Mouse (Mus musculus) spleen, adult 2 months (tissue): ENCODE measurements at regions not wholly inside any gene's neighbourhood (a gene's known extent, or its start where the extent isn't known, plus 50 kb on each side); places are given as distances from the start of the nearest gene placed in this dataset.

Source experiments
- DNase-seq, 2 experiments: peaks; one replicate each; pipeline versions ENCODE4 v3.0.0 to v3.0.0-alpha.2; 2012 to 2021; ENCODE audit warnings: low spot score in 2 of 2, low read depth in 1 of 2
- H3K27ac ChIP-seq: fragments of 200-500 bp; 2 replicates; pipeline ENCODE4 v1.5.1; 2012; ENCODE audit warnings: low read length, inconsistent platforms; ENCODE audit not compliant: insufficient read depth
- H3K27me3 ChIP-seq: fragments of 200-500 bp; 2 replicates; pipeline ENCODE4 v1.6.1; 2012; ENCODE audit warnings: mild to moderate bottlenecking, moderate library complexity, low read length, inconsistent platforms; ENCODE audit not compliant: control insufficient read depth, insufficient read depth
- H3K36me3 ChIP-seq: fragments of 200-500 bp; 2 replicates; pipeline ENCODE4 v1.6.1; 2012; ENCODE audit warnings: mild to moderate bottlenecking, low read length, inconsistent platforms; ENCODE audit not compliant: control insufficient read depth, insufficient read depth
- H3K4me1 ChIP-seq: fragments of 200-500 bp; 2 replicates; pipeline ENCODE4 v1.6.1; 2011; ENCODE audit warnings: inconsistent platforms; ENCODE audit not compliant: control insufficient read depth, insufficient read depth, insufficient read length
- H3K4me3 ChIP-seq: fragments of 200-500 bp; 2 replicates; pipeline ENCODE4 v1.5.1; 2011; ENCODE audit warnings: mild to moderate bottlenecking, inconsistent platforms; ENCODE audit not compliant: insufficient read depth, insufficient read length; ENCODE audit errors: extremely low read depth
- CTCF ChIP-seq: fragments of 200-500 bp; IDR thresholded peaks from 2 replicates; pipeline ENCODE4 v1.5.1; 2011; ENCODE audit warnings: mild to moderate bottlenecking, inconsistent platforms; ENCODE audit not compliant: insufficient read depth, insufficient read length, insufficient replicate concordance; ENCODE audit errors: extremely low read depth
- POLR2A ChIP-seq: fragments of 200-500 bp; IDR thresholded peaks from 2 replicates; pipeline ENCODE4 v1.6.1; 2011; ENCODE audit warnings: low read depth, low read length, inconsistent platforms
- WGBS: fragments of 180-500 bp; shearing (Covaris S2); methylation state at CpG from one replicate; pipeline ENCODE4 v1.1.7; 2018; 5-methylcytosine and 5-hydroxymethylcytosine counted together

DNA sequence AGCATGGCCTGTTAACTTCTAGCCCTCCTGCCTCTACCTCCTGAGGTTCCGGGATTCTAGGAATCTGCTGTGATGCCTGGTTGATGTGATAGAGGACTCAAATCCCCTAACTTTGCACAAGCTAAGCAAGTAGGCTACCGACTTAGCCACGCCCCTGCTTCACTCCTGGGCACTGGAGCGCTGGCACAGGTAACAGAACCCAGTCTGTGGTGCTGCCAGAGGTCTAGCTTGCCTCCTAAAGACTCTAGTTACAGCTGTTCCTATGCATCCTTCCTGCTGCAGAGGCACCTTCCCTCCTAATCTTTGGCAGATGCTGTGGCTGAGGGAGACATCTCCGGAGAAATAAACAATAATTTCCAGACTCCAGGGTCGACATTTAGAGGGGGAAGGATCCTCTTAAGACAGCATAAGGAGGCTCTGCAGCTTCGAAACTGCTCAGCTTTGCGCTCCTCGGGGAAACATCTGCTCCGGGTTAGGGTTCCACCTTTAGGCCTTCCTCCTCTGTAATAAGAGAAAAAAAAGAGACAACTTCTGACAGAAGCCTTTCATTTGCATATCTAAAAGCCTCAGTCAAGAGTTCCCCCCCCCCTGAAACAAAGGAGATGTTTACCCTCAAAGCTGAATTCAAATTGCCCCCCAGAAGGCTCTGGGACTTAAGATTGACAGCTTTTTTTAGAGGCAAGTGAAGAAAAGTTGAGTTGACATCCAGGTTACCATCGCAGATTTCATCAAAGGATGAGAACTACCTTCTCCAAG is 155.4 kb upstream of the Plekha5 start:
- H3K36me3 ChIP-seq, result no peaks in the 10 kb centered on the region
- DNase-seq, result no peak
- 61% methylated on average over 11 of the region's 11 CpGs for WGBS
- no peaks in the 10 kb centered on the region for H3K27me3 ChIP-seq
- H3K4me3 ChIP-seq, result no peak overlapping the region
- H3K27ac ChIP-seq, result no peak overlapping the region
- TF ChIP-seq CTCF, result no peak
- no peaks in the 10 kb centered on the region for H3K4me1 ChIP-seq

GRCm38 (mm10) chr6:140263920-140264319 is 159.9 kb upstream of the Plekha5 start:
- H3K36me3 ChIP-seq, result no peaks in the 10 kb centered on the region
- no peak for DNase-seq
- WGBS, result 68% methylated on average over 1 of the region's 1 CpGs
- H3K4me1 ChIP-seq, result no peaks in the 10 kb centered on the region
- no peak for TF ChIP-seq POLR2A
- no peak for TF ChIP-seq CTCF
- H3K4me3 ChIP-seq, result no peak overlapping the region
- H3K27me3 ChIP-seq, result no peaks in the 10 kb centered on the region
- no peak overlapping the region for H3K27ac ChIP-seq

DNA sequence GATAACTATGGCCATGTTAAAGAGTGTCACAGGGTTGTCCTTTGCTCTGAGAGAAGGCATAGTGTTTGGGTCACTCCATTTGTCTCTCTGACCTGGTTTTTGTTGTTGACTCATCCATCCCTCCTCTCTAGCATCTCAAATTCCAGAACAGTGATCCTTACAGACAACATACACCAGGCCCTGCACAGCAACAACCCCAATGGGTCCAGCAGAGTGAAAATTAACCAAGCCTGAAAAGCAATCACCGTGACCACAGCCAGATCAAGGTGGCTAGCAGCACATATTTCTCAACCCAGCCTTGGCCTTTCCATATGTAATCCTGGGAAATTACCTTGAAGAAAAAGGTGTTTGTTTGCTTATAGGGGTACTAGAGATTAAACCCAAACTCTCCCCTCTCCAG is 162.0 kb upstream of the Plekha5 start:
- no peak for DNase-seq
- Histone ChIP-seq H3K4me3 (no peak overlapping the region), H3K4me1 (no peaks in the 10 kb centered on the region), H3K27ac (no peak overlapping the region), H3K27me3 (no peaks in the 10 kb centered on the region), H3K36me3 (no peaks in the 10 kb centered on the region)
- WGBS, result 90% methylated on average over 1 of the region's 1 CpGs
- TF ChIP-seq POLR2A, result no peak
- TF ChIP-seq CTCF, result no peak

DNA sequence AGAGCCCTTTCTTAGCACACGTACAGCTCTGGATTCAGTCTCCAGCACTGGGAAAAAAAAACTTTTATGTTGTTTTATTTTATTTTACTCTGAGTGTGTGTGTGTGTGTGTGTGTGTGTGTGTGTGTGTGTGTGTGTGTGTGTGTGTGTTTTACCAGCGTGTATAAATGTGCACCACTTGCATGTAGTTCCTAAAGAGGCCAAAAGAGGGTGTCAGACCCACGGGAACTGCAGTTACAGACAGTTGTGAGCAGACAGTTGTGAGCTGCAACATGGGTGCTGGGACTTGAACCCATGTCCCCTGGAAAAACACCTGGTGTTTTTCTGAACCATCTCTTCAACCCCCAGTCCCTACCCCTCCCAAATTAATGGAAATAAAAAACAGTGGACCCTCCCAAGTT is 165.1 kb upstream of the Plekha5 start:
- Histone ChIP-seq H3K36me3 (no peaks in the 10 kb centered on the region), H3K4me3 (no peak overlapping the region), H3K4me1 (no peaks in the 10 kb centered on the region), H3K27ac (no peak overlapping the region), H3K27me3 (no peaks in the 10 kb centered on the region)
- 92% methylated on average over 3 of the region's 3 CpGs for WGBS
- TF ChIP-seq POLR2A (no peak), CTCF (no peak)
- no peak for DNase-seq

DNA sequence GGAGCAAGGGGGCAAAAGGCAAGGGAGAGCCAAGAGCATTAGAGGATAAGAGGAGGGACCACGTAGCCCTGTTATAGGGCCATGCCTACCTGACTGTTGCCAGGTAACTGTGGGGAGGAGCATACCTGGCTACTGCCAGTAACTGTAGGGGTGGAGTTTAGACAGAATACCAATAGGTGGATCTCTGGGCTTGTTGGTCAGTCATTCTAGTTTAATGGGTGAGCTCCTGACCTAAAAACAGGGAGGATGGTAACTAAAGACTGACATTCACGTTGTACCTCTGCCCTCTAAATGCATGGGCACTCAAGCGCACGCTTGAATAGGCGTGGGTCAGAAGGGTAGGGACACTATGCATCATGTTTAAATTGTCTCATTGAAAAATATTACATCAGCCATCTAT is 165.8 kb upstream of the Plekha5 start:
- no peak for DNase-seq
- no peaks in the 10 kb centered on the region for H3K4me1 ChIP-seq
- no peak overlapping the region for H3K27ac ChIP-seq
- no peaks in the 10 kb centered on the region for H3K36me3 ChIP-seq
- TF ChIP-seq POLR2A, result no peak
- TF ChIP-seq CTCF, result no peak
- no peak overlapping the region for H3K4me3 ChIP-seq
- WGBS, result 91% methylated on average over 5 of the region's 5 CpGs
- no peaks in the 10 kb centered on the region for H3K27me3 ChIP-seq

DNA sequence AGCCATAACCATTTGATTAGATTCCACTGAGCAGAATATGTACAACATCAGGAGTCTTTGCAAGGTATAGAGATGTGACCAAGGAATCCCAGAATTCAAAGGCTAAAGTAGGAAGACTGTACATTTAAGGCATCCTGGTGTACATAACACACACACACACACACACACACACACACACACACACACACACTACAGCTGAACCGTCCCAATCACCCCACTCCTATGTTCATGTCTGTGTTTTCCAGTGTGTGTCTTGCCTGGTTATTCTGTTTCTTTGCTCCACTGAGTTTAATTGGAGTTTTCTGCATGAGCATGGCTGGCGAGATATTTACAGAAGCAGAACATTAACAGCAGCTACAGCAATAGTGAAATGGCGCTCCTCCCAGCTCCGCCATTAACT is 172.3 kb upstream of the Plekha5 start:
- Histone ChIP-seq H3K27ac (no peak overlapping the region), H3K36me3 (no peaks in the 10 kb centered on the region), H3K4me1 (no peaks in the 10 kb centered on the region), H3K27me3 (no peaks in the 10 kb centered on the region), H3K4me3 (no peak overlapping the region)
- DNase-seq, result no peak
- TF ChIP-seq POLR2A (no peak), CTCF (no peak)
- 86% methylated on average over 4 of the region's 4 CpGs for WGBS

GRCm38 (mm10) chr6:140243411-140244151 is 180.3 kb upstream of the Plekha5 start:
- no peaks in the 10 kb centered on the region for H3K4me1 ChIP-seq
- TF ChIP-seq CTCF (no peak), POLR2A (no peak)
- H3K36me3 ChIP-seq, result no peaks in the 10 kb centered on the region
- no peak overlapping the region for H3K27ac ChIP-seq
- H3K27me3 ChIP-seq, result no peaks in the 10 kb centered on the region
- WGBS, result 73% methylated on average over 8 of the region's 8 CpGs
- H3K4me3 ChIP-seq, result no peak overlapping the region
- no peak for DNase-seq
